Mouse (Mus musculus): ENCODE measurements around the gene Txnrd1.

Txnrd1 gene

GRCm38 (mm10) chr10:82863827-82864226 lies 30.1 kb downstream of the Txnrd1 start:
- in situ Hi-C loops (cut with MboI, MseI) = loop anchor here (5.0 kb wide), 2 partner anchors 52 to 817 kb away; partner anchors contain the start of gene Zfp873

- in situ Hi-C loops (cut with MboI, MseI) = loop anchor here (5.0 kb wide), 1 partner anchor 104 kb away; the partner anchor contains the start of gene Nfyb
These were observed 32.6 kb downstream of the Txnrd1 start, which contains the start of gene Eid3 for GRCm38 (mm10) chr10:82866356-82866755. Gene Eid3, plus strand, starts transcription at chr10:82866626.

GRCm38 (mm10) chr10:82866832-82867231 lies 33.1 kb downstream of the Txnrd1 start:
- in situ Hi-C loops (cut with MboI, MseI) = loop anchor here (5.0 kb wide), 1 partner anchor 105 kb away; the partner anchor contains the start of gene Nfyb

GRCm38 (mm10) chr10:82868418-82869086 lies 34.8 kb downstream of the Txnrd1 start:
- in situ Hi-C loops (cut with MboI, MseI) = loop anchor here (5.0 kb wide), 1 partner anchor 106 kb away; the partner anchor contains the start of gene Nfyb

- in situ Hi-C loops (cut with MboI, MseI) = loop anchor here (5.0 to 10.0 kb wide), 2 partner anchors 218 to 641 kb away; no protein-coding TSS in a partner anchor
These were observed 41.7 kb downstream of the Txnrd1 start for GRCm38 (mm10) chr10:82875446-82875845.

GRCm38 (mm10) chr10:82876076-82876796 lies 42.5 kb downstream of the Txnrd1 start:
- in situ Hi-C loops (cut with MboI, MseI) = loop anchor here (5.0 to 10.0 kb wide), 2 partner anchors 219 to 641 kb away; no protein-coding TSS in a partner anchor

- in situ Hi-C loops (cut with MboI, MseI) = no loop called here
These were observed 53.6 kb downstream of the Txnrd1 start for GRCm38 (mm10) chr10:82887354-82887753.

- in situ Hi-C loops (cut with MboI, MseI) = no loop called here
These were observed 54.8 kb downstream of the Txnrd1 start for GRCm38 (mm10) chr10:82888576-82888975.

- in situ Hi-C loops (cut with MboI, MseI) = no loop called here
These were observed 55.8 kb downstream of the Txnrd1 start for GRCm38 (mm10) chr10:82889447-82889973.

- in situ Hi-C loops (cut with MboI, MseI) = no loop called here
These were observed 57.2 kb downstream of the Txnrd1 start for GRCm38 (mm10) chr10:82890936-82891335.

- in situ Hi-C loops (cut with MboI, MseI) = no loop called here
These were observed 57.7 kb downstream of the Txnrd1 start for GRCm38 (mm10) chr10:82891427-82891826.

GRCm38 (mm10) chr10:82892442-82893055 lies 58.8 kb downstream of the Txnrd1 start:
- in situ Hi-C loops (cut with MboI, MseI) = no loop called here

- in situ Hi-C loops (cut with MboI, MseI) = no loop called here
These were observed 60.3 kb downstream of the Txnrd1 start for GRCm38 (mm10) chr10:82893872-82894650.

- in situ Hi-C loops (cut with MboI, MseI) = no loop called here
These were observed 64.2 kb downstream of the Txnrd1 start for GRCm38 (mm10) chr10:82897936-82898335.

GRCm38 (mm10) chr10:82898893-82899292 lies 65.1 kb downstream of the Txnrd1 start:
- in situ Hi-C loops (cut with MboI, MseI) = no loop called here

- in situ Hi-C loops (cut with MboI, MseI) = loop anchor here (5.0 to 10.0 kb wide), 2 partner anchors 292 to 635 kb away; partner anchors contain the start of gene Aldh1l2
These were observed 66.2 kb downstream of the Txnrd1 start for GRCm38 (mm10) chr10:82899810-82900421.

- in situ Hi-C loops (cut with MboI, MseI) = loop anchor here (5.0 to 10.0 kb wide), 2 partner anchors 292 to 634 kb away; partner anchors contain the start of gene Aldh1l2
These were observed 66.8 kb downstream of the Txnrd1 start for GRCm38 (mm10) chr10:82900546-82900945.

- in situ Hi-C loops (cut with MboI, MseI) = loop anchor here (5.0 to 10.0 kb wide), 2 partner anchors 291 to 633 kb away; partner anchors contain the start of gene Aldh1l2
These were observed 67.7 kb downstream of the Txnrd1 start for GRCm38 (mm10) chr10:82901436-82901835.

GRCm38 (mm10) chr10:82908526-82908925 lies 74.8 kb downstream of the Txnrd1 start:
- in situ Hi-C loops (cut with MboI, MseI) = loop anchor here (10.0 kb wide), 1 partner anchor 626 kb away; the partner anchor contains the start of gene Aldh1l2

- in situ Hi-C loops (cut with MboI, MseI) = loop anchor here (10.0 kb wide), 1 partner anchor 625 kb away; the partner anchor contains the start of gene Aldh1l2
These were observed 75.6 kb downstream of the Txnrd1 start for GRCm38 (mm10) chr10:82909382-82909781.

All from T-helper 2 cell (primary cell).